Mouse (Mus musculus) thymus, adult 2 months (tissue): Measurements from ENCODE around the gene Drd4. TPM values are rescaled to one million over a fixed set of nuclear protein-coding genes. Genes with fewer than 3 reads are reported as not detected.

Experiments used
- DNase-seq: peaks from one replicate; pipeline ENCODE4 v3.0.0; 2021
- H3K27ac ChIP-seq: fragments of 200-500 bp; 2 replicates; pipeline ENCODE4 v1.5.1; 2012; ENCODE audit warnings: low read length, control low read depth; ENCODE audit not compliant: control insufficient read depth, insufficient read depth
- H3K27me3 ChIP-seq: fragments of 200-500 bp; 2 replicates; pipeline ENCODE4 v1.6.1; 2012; ENCODE audit warnings: mild to moderate bottlenecking, low read length, moderate library complexity, mixed read lengths; ENCODE audit not compliant: control insufficient read depth, insufficient read depth
- H3K36me3 ChIP-seq: fragments of 200-500 bp; 2 replicates; pipeline ENCODE4 v1.6.1; 2012; ENCODE audit warnings: mild to moderate bottlenecking, low read length, moderate library complexity; ENCODE audit not compliant: control insufficient read depth, insufficient read depth
- H3K4me1 ChIP-seq: fragments of 200-500 bp; replicated peaks from 2 replicates; pipeline ENCODE4 v1.6.1; 2012; ENCODE audit warnings: low read length; ENCODE audit not compliant: control insufficient read depth, insufficient read depth
- H3K4me3 ChIP-seq: fragments of 200-500 bp; 2 replicates; pipeline ENCODE4 v1.5.1; 2012; ENCODE audit warnings: mild to moderate bottlenecking, low read length, control low read depth, moderate library complexity; ENCODE audit not compliant: control insufficient read depth, insufficient read depth
- CTCF ChIP-seq: fragments of 200-500 bp; IDR thresholded peaks from 2 replicates; pipeline ENCODE4 v1.5.1; 2012; ENCODE audit warnings: mild to moderate bottlenecking, control low read depth, low read length, moderate library complexity, borderline replicate concordance; ENCODE audit not compliant: control insufficient read depth, poor library complexity, insufficient read depth; ENCODE audit errors: extremely low read depth
- POLR2A ChIP-seq: fragments of 200-500 bp; IDR thresholded peaks from 2 replicates; pipeline ENCODE4 v1.6.1; 2012; ENCODE audit warnings: mild to moderate bottlenecking, low read length, control low read depth, moderate library complexity; ENCODE audit not compliant: control insufficient read depth, poor library complexity, insufficient read depth; ENCODE audit errors: extremely low read depth
- WGBS: fragments of 180-500 bp; shearing (Covaris S2); methylation state at CpG from one replicate; pipeline ENCODE4 v1.1.7; 2018; 5-methylcytosine and 5-hydroxymethylcytosine counted together
- polyA plus RNA-seq: library from polyadenylated mRNA; depleted of rRNA; stranded (reverse); fragments of >200 nt; gene quantifications from 2 replicates; pipeline ENCODE4 v1.2.3, GENCODE M21; 2012

Drd4 gene
- polyA plus RNA-seq, 1 experiment, result 0.47 TPM

GRCm38 (mm10) chr7:141264761-141265410 lies 26.9 kb upstream of the Drd4 start:
- peak; percentile 83 for TF ChIP-seq CTCF
- TF ChIP-seq POLR2A, result no peak
- Histone ChIP-seq H3K27me3 (no peaks in the 10 kb centered on the region), H3K4me3 (peak overlapping the region; percentile 31), H3K36me3 (peaks cover 38% of the 10 kb centered on the region), H3K4me1 (peaks cover 26% of the 10 kb centered on the region), H3K27ac (peak overlapping the region; percentile 25; the same call in 1 of the 2 replicates)
- 5% methylated on average over 12 of the region's 12 CpGs for WGBS
- peak; percentile 73 for DNase-seq

- H3K27ac ChIP-seq, result no peak overlapping the region
- no peak for TF ChIP-seq CTCF
- TF ChIP-seq POLR2A, result no peak
- peaks cover 26% of the 10 kb centered on the region for H3K4me1 ChIP-seq
- H3K36me3 ChIP-seq, result peaks cover 33% of the 10 kb centered on the region
- no peak for DNase-seq
- H3K27me3 ChIP-seq, result no peaks in the 10 kb centered on the region
- peak overlapping the region; percentile 31 for H3K4me3 ChIP-seq
- 22% methylated on average over 11 of the region's 11 CpGs for WGBS
Observed at GRCm38 (mm10) chr7:141265411-141265738, 26.4 kb upstream of the Drd4 start.

GRCm38 (mm10) chr7:141265739-141266561 lies 25.9 kb upstream of the Drd4 start, which contains the start of gene Irf7:
Gene Irf7, minus strand, starts transcription at chr7:141266481.
- H3K4me3 ChIP-seq, result peak within 1 kb of the TSS; percentile 82
- TF ChIP-seq CTCF (no peak), POLR2A (0 out of 2 replicates have a peak, but pooled peaks have one; percentile 26)
- peaks cover 26% of the 10 kb centered on the region for H3K4me1 ChIP-seq
- H3K27ac ChIP-seq, result peak within 1 kb of the TSS; percentile 71
- H3K36me3 ChIP-seq, result peaks cover 28% of the 10 kb centered on the region
- WGBS, result under 1% methylated on average over 25 of the region's 25 CpGs
- peak; percentile 73 for DNase-seq
- H3K27me3 ChIP-seq, result no peaks in the 10 kb centered on the region

GRCm38 (mm10) chr7:141268466-141269272 lies 23.1 kb upstream of the Drd4 start:
- 0 out of 2 replicates have a peak, but pooled peaks cover 1% of the 10 kb centered on the region for H3K36me3 ChIP-seq
- 9% methylated on average over 24 of the region's 24 CpGs for WGBS

GRCm38 (mm10) chr7:141269273-141269545 lies 22.6 kb upstream of the Drd4 start:
- Histone ChIP-seq H3K27me3 (no peaks in the 10 kb centered on the region), H3K27ac (no peak overlapping the region), H3K4me1 (peaks cover 24% of the 10 kb centered on the region), H3K36me3 (no peaks in the 10 kb centered on the region), H3K4me3 (peak overlapping the region; percentile 19)
- DNase-seq, result no peak
- TF ChIP-seq POLR2A (no peak), CTCF (no peak)
- 44% methylated on average over 14 of the region's 14 CpGs for WGBS

More at GRCm38 (mm10) chr7:141268466-141269272, 23.1 kb upstream of the Drd4 start:
- peak overlapping the region; percentile 19 for H3K4me3 ChIP-seq
- no peaks in the 10 kb centered on the region for H3K27me3 ChIP-seq
- no peak for DNase-seq
- peaks cover 26% of the 10 kb centered on the region for H3K4me1 ChIP-seq
- H3K27ac ChIP-seq, result no peak overlapping the region
- TF ChIP-seq CTCF, result no peak
- no peak for TF ChIP-seq POLR2A

- Histone ChIP-seq H3K27ac (no peak overlapping the region), H3K36me3 (no peaks in the 10 kb centered on the region), H3K27me3 (no peaks in the 10 kb centered on the region), H3K4me1 (peaks cover 13% of the 10 kb centered on the region), H3K4me3 (no peak overlapping the region)
- no peak for TF ChIP-seq POLR2A
- TF ChIP-seq CTCF, result no peak
- 90% methylated on average over 3 of the region's 3 CpGs for WGBS
- no peak for DNase-seq
Observed at GRCm38 (mm10) chr7:141270631-141271030, 21.2 kb upstream of the Drd4 start.

GRCm38 (mm10) chr7:141275356-141275755 lies 16.4 kb upstream of the Drd4 start:
- WGBS, result 94% methylated on average over 9 of the region's 9 CpGs
- Histone ChIP-seq H3K4me3 (no peak overlapping the region), H3K27me3 (peaks cover 4% of the 10 kb centered on the region; the same call in 1 of the 2 replicates), H3K4me1 (peaks cover 6% of the 10 kb centered on the region; the same call in 1 of the 2 replicates), H3K36me3 (no peaks in the 10 kb centered on the region), H3K27ac (no peak overlapping the region)
- TF ChIP-seq CTCF, result no peak
- no peak for TF ChIP-seq POLR2A
- no peak for DNase-seq
